Comparison of ENCODE assay signal across 8 mouse cellular contexts in the genomic region with DNA sequence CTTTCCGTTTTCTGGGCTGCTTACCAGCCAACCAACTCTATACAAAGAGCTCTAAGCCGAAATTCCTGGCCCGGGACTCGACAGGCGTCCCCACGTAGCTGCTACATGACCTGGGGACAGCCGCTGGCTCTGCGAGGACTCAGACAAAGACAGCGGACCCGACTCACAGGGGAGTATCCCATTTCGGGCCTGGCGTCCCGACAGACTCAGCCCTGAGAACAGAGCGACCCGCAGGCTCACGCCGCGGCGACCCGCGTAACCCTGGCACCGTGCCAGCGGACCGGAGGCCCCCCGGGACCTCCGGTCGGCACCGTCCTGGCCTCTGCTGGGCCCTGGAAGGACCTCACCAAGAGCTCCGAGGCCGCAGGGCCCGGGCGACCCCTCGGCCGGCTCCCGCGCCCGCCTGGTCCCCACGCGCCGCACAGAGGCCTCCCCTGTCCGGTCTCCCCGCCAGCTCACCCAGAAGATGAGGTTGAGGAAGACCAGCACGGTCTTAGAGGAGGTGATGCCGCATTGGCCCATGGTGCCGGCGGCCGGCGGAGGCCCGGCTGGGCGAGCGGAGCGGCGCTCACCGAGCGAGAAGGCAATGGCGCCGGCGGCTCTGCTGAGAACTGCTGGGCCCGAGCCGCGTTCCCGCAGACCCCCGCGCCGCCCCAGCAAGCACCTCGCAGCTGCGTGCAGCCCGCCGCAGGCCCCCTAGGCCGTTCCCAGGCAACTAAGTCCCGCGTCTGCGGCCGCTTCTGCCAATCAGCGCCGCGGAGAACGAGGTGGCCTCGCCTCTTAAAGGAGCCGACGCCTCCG. TPM values are rescaled to one million over a fixed set of nuclear protein-coding genes. Genes with fewer than 3 reads are reported as not detected.
DNase-seq lines count a peak whose midpoint lies in the region; ATAC-seq and TF ChIP-seq lines count a peak whose summit lies in the region.

No protein-coding gene starts in this region.

- ATAC-seq in Patski, result peak; percentile 94
- peak; percentile 97 for ATAC-seq in hindbrain, embryonic 13.5 days (ENCODE audit: low FRiP score)

- peak overlapping the region; percentile 99 for H3K9ac ChIP-seq in hindbrain, embryonic 13.5 days

- no peaks in the 10 kb centered on the region for H3K36me3 ChIP-seq in hindbrain, embryonic 13.5 days

- WGBS in hindbrain, embryonic 13.5 days, result under 1% methylated on average over 82 of the region's 82 CpGs

- H3K4me1 ChIP-seq in hindbrain, embryonic 13.5 days (replicated peaks), result peaks cover 36% of the 10 kb centered on the region

- peak overlapping the region; percentile 99 for H3K27ac ChIP-seq in hindbrain, embryonic 13.5 days

- POLR2A ChIA-PET in Patski (lab: Charles Lee), result interaction anchor here (0.7 to 1.4 kb wide), 4 partner anchors 19 to 342 kb away, joined by 3 read pairs; no protein-coding TSS in a partner anchor

- peak overlapping the region; percentile 80 for H3K4me2 ChIP-seq in hindbrain, embryonic 13.5 days

- H3K9me3 ChIP-seq in hindbrain, embryonic 13.5 days, result no peaks in the 10 kb centered on the region

- H3K27me3 ChIP-seq in Patski, result no peaks in the 10 kb centered on the region
- H3K27me3 ChIP-seq in hindbrain, embryonic 13.5 days, result no peaks in the 10 kb centered on the region

- peak overlapping the region; percentile 99 for H3K4me3 ChIP-seq in hindbrain, embryonic 13.5 days

- no peak for DNase-seq in Patski (ENCODE audit: low read depth, low spot score)
- peak; percentile 93 to 96 for DNase-seq in cerebellum, postnatal 10 days
- peak; percentile 87 to 93 for DNase-seq in frontal cortex, postnatal 14 days (ENCODE audit: low spot score in 2 of 2)
- DNase-seq in layer of hippocampus, postnatal 25 days (ENCODE audit: extremely low spot score in 1 of 2, low spot score in 1 of 2), result peak; percentile 83 to 89
- DNase-seq in lung, postnatal 14 days, result peak; percentile 85
- DNase-seq in retina, adult 2 months (ENCODE audit: low read depth, low spot score), result peak; percentile 70
- DNase-seq in thymus, postnatal 25 days, result peak; percentile 88

- no peak for TF ChIP-seq CTCF in Patski (IDR thresholded peaks at IDR 0.05)

- CTCF ChIA-PET in Patski (lab: Charles Lee), result no interaction called here

- in situ Hi-C loops in Patski (cut with MboI; ENCODE audit: low pct_unique_long_range_greater_than_20kb), result no loop called here

RNA-seq across cellular contexts. Expression of a gene that starts 4.7 kb away (rescaled TPM):
- polyA plus RNA-seq in Patski (2021), result 371 TPM
- 575 and 579 TPM in 2 replicates for polyA plus RNA-seq in hindbrain, embryonic 13.5 days (2015; fragmentation: Nextera tagmentation; extraction: Ambion mirVana)
- 100 to 1,000 TPM; 350 to 378 TPM for total RNA-seq in layer of hippocampus, postnatal 25 days (2021)
